Mouse (Mus musculus) monocyte, adult 2 months (primary cell): ENCODE results near the gene Dnajc6.

ENCODE experiments used
- DNase-seq, 2 experiments: peaks; one replicate each; pipeline ENCODE4 v3.0.0; 2022; ENCODE audit warnings: low spot score in 2 of 2, low read depth in 1 of 2

Gene Dnajc6

GRCm38 (mm10) chr4:101496534-101497237, at the start of gene Dnajc6:
TSS of gene Dnajc6 (plus strand) at chr4:101496648.
- DNase-seq, result no peak

- no peak for DNase-seq
Measured at GRCm38 (mm10) chr4:101448701-101449100, 47.7 kb upstream of the Dnajc6 start.

- DNase-seq, result no peak
Measured at GRCm38 (mm10) chr4:101449344-101449743, 47.1 kb upstream of the Dnajc6 start.

- DNase-seq, result no peak
Measured at GRCm38 (mm10) chr4:101450150-101450780, 46.2 kb upstream of the Dnajc6 start.

- DNase-seq, result no peak
Measured at GRCm38 (mm10) chr4:101451089-101451488, 45.4 kb upstream of the Dnajc6 start.

- no peak for DNase-seq
Measured at GRCm38 (mm10) chr4:101452829-101453228, 43.6 kb upstream of the Dnajc6 start.

- no peak for DNase-seq
Measured at GRCm38 (mm10) chr4:101457176-101457575, 39.3 kb upstream of the Dnajc6 start.

GRCm38 (mm10) chr4:101458341-101458740, 38.1 kb upstream of the Dnajc6 start:
- no peak for DNase-seq

- no peak for DNase-seq
Measured at GRCm38 (mm10) chr4:101459358-101459757, 37.1 kb upstream of the Dnajc6 start.

GRCm38 (mm10) chr4:101460114-101460513, 36.3 kb upstream of the Dnajc6 start:
- DNase-seq, result no peak

- no peak for DNase-seq
Measured at GRCm38 (mm10) chr4:101462065-101462464, 34.4 kb upstream of the Dnajc6 start.

- DNase-seq, result no peak
Measured at GRCm38 (mm10) chr4:101466264-101466663, 30.2 kb upstream of the Dnajc6 start.

GRCm38 (mm10) chr4:101469242-101469641, 27.2 kb upstream of the Dnajc6 start:
- no peak for DNase-seq

- no peak for DNase-seq
Measured at GRCm38 (mm10) chr4:101470543-101470942, 25.9 kb upstream of the Dnajc6 start.

- no peak for DNase-seq
Measured at GRCm38 (mm10) chr4:101472767-101473166, 23.7 kb upstream of the Dnajc6 start.

- DNase-seq, result no peak
Measured at GRCm38 (mm10) chr4:101490320-101490917, 6.0 kb upstream of the Dnajc6 start.

- DNase-seq, result no peak
Measured at GRCm38 (mm10) chr4:101491704-101492103, 4.7 kb upstream of the Dnajc6 start.

- no peak for DNase-seq
Measured at GRCm38 (mm10) chr4:101493611-101494197, 2.7 kb upstream of the Dnajc6 start.

GRCm38 (mm10) chr4:101496188-101496533, 287 bp upstream of the Dnajc6 start:
- no peak for DNase-seq

- DNase-seq, result no peak
Measured at GRCm38 (mm10) chr4:101497336-101497735, 888 bp downstream of the Dnajc6 start.

GRCm38 (mm10) chr4:101504470-101505007, 8.1 kb downstream of the Dnajc6 start:
- no peak for DNase-seq

GRCm38 (mm10) chr4:101505966-101506365, 9.5 kb downstream of the Dnajc6 start:
- DNase-seq, result no peak
